Mouse (Mus musculus): Measurements from ENCODE around the gene Trit1.

DNA sequence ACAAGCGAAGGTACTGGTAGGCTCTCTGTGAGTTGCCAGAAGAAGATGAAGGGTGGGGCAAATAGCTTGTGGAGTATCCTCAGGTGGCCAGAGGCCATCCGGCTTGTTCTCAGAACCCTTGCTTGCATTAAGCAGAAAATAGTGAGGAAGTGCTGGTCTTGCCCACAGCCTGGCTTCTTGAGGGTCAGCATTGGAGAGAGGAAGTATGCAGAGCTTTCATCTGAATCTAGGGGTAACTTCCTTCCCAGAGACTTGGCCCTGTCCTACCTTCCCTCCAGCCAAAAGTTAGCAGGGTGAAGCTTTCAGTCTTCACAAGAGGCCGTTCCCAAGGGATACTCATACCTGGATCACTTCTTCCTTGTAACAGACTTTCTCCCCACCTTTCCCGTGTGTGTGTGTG, 44.8 kb upstream of the Trit1 start:
- TF ChIP-seq CTCF (IDR thresholded peaks at IDR 0.05) (no peak), POLR2A (IDR thresholded peaks at IDR 0.05; ENCODE audit: insufficient read depth, low read depth, low read length) (no peak), EP300 (IDR thresholded peaks at IDR 0.05; ENCODE audit: insufficient read depth, low read depth, low read length) (no peak)

Measured in heart, adult 2 months (tissue).